Mouse (Mus musculus): ENCODE data around the gene 1700028P14Rik. TPM values are rescaled to one million over a fixed set of nuclear protein-coding genes. Genes with fewer than 3 reads are reported as not detected.

The 1700028P14Rik gene
- total RNA-seq, 2 experiments from 2014 or later = not detected

Other genes with a start within 250 kb of the 1700028P14Rik start
- gene Mamdc2, start 204.4 kb downstream of the 1700028P14Rik start, total RNA-seq (2021) = 1 to 10 TPM; 2.9 to 3.3 TPM
- 10 to 100 TPM; 27.4 to 27.8 TPM for gene Ptar1, start 34.6 kb upstream of the 1700028P14Rik start, total RNA-seq (2021)
- 1 to 10 TPM; 6.9 to 7.0 TPM for gene Apba1, start 106.1 kb upstream of the 1700028P14Rik start, total RNA-seq (2021)